Mouse (Mus musculus): ENCODE measurements around the gene Fam172a. TPM values are rescaled to one million over a fixed set of nuclear protein-coding genes. Genes with fewer than 3 reads are reported as not detected.

Gene Fam172a
- polyA plus RNA-seq (2012; rRNA removed) = 3.0 and 3.4 TPM in 2 replicates

DNA sequence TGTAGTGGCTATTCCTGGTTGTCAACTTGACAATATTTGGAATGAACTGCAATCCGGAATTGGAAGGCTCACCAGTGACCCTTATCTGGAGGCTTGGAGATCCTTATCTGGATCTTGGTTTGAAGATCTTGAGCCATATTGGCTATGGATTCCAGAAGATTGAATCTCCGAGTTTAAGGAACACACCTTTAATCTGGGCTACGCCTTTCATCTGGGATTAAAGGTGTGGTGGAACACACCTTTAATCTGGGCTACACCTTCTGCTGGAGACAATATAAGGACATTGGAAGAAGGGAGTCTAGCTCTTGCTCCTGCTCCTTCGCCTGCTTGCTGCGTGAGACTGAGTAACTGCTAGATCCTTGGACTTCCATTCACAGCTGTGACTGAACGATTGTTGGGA lies at the start of gene Fam172a:
TSS of gene Fam172a (plus strand) at position 301 of the 400 bp plus-strand sequence.

DNA sequence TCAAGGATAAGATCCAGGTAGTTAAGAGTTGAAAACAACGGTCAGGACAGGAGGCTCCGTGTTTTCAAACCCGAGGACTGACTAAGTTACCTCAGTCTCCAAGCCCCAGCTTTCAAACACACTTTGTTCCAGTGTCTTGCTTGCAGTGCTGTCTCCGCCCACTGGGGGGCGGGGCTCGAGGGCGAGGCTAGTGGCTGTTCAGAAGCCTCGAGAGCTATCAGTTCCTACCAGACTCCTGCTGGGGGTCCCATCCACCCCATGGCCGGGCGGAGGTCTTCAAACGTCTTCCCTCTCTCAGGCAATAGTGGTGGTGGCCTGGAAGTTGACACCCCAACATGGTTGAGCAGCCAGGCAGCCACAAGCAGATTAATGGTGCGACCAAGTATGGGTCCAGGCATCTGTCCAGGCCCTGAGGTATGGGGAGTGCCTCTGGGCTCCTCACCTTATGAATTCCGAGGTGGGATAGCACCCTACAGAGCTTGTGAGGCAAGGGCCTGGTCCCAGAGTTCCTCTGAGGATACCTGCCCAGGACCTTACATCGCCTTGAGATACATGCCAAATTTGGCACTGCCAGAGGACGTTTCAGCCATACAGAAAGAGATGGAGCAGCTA lies 323.0 kb downstream of the Fam172a start, which contains the start of gene Pou5f2:
TSS of gene Pou5f2 (plus strand) at position 220 of the 612 bp plus-strand sequence.

DNA sequence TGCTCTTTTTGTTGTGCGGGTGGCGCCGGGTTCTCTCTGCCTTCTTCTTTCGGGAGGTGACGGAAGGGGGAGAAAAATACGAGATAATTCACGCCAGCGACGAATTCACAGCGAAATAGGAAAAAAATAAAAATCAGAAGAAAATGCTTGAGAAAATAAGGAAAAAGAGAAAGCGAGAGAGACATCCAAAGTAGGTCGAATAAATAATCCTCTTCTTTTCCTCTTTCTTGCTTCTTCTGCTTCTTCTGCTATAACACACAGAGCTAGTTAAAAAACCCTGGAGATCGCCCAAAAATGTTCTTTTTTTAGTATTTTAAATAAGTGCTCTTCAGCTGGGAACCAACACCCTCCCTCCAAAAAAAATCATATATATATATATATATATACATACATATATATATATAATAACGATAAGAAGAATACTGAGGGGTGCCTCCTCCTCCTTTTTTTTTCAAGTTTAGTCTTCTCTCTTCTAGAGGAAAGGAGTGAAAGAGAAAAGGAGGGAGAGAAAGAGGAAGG lies 497.9 kb downstream of the Fam172a start, which contains the start of gene Nr2f1:
TSS of gene Nr2f1 (minus strand) at position 116 of the 519 bp plus-strand sequence.

